Mouse (Mus musculus) neutrophil, adult 65 days (primary cell): ENCODE measurements around the gene Clec4n. TPM values are rescaled to one million over a fixed set of nuclear protein-coding genes. Genes with fewer than 3 reads are reported as not detected.

Experiments
- total RNA-seq: library from RNA; stranded (reverse); gene quantifications from 2 replicates; pipeline ENCODE4 v1.2.4, GENCODE M21; 2023

Gene Clec4n
- 1.00 and 3.6 TPM in 2 replicates for total RNA-seq

DNA sequence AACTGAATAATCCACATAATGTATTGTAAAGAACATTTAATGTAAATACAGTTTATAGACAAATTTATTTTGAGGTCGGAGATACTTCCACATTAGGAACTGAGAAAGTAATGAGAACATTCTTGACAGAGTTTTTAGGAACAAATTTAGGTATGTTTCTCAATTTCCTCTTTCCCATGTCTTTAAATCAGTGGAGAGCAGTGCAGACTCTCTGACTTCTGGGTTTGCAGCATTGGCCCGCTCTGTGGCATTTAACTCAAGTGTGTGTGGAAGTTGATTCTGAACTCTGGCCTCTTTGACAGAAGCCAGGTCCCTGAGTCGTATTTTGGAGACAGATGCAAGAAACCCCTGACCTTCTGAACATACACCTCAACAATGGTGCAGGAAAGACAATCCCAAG lies at the start of gene Clec4n:
Clec4n (plus strand) TSS at position 200 of the 400 bp plus-strand sequence.

GRCm38 (mm10) chr6:123261555-123262161 lies 32.0 kb downstream of the Clec4n start, which contains the start of gene Clec4d:
TSS of gene Clec4d (plus strand) at chr6:123262111.

DNA sequence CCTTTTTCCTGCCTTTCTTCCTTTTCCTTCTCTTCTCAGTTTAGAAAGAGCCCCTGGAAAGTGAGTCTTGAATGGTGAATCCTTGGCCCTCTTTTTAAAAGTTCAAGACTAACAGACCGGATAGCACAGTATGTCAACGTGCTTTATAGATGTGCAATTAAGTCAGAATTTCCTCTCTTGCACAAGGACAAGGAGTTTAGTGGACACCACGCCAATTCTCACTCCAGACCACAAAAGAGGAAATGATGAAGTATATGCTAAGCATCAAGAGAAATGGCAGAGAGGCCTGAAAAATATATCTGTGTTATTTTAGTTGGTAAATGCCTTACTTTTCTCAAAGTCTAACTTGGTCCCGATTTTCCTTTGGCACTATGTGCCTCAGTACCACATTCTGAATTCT lies 60.1 kb downstream of the Clec4n start, which contains the start of gene Clec4e:
Clec4e (minus strand) TSS at position 118 of the 400 bp plus-strand sequence.

Other genes starting within 250 kb of the Clec4n start
- not detected in 2 replicates for gene Clec4a4, start 239.5 kb upstream of the Clec4n start, total RNA-seq
- gene Clec4b1, start 179.9 kb upstream of the Clec4n start, total RNA-seq, result 1.1 and 2.1 TPM in 2 replicates
- gene Clec4a2, start 123.4 kb upstream of the Clec4n start, total RNA-seq, result 190 and 192 TPM in 2 replicates
- 8.6 and 12.4 TPM in 2 replicates for gene Clec4b2, start 57.0 kb upstream of the Clec4n start, total RNA-seq
- 170 and 232 TPM in 2 replicates for gene Clec4d, start 32.3 kb downstream of the Clec4n start, total RNA-seq
- gene Clec4e, start 60.0 kb downstream of the Clec4n start, total RNA-seq, result 381 and 455 TPM in 2 replicates
- gene Vmn2r19, start 78.5 kb downstream of the Clec4n start, total RNA-seq, result not detected in 2 replicates
- not detected in 2 replicates for gene Vmn2r20, start 188.3 kb downstream of the Clec4n start, total RNA-seq